Mouse (Mus musculus) central nervous system, embryonic 14 days (tissue): ENCODE data around the gene Arhgef16. TPM values are rescaled to one million over a fixed set of nuclear protein-coding genes. Genes with fewer than 3 reads are reported as not detected.

ENCODE experiments used
- polyA plus RNA-seq: library from polyadenylated mRNA; depleted of rRNA; stranded (reverse); fragments of >200 nt; gene quantifications from 2 replicates; pipeline ENCODE4 v1.2.3, GENCODE M21; 2012; rRNA removed

Gene Arhgef16
- 0.39 and 2.0 TPM in 2 replicates for polyA plus RNA-seq

DNA sequence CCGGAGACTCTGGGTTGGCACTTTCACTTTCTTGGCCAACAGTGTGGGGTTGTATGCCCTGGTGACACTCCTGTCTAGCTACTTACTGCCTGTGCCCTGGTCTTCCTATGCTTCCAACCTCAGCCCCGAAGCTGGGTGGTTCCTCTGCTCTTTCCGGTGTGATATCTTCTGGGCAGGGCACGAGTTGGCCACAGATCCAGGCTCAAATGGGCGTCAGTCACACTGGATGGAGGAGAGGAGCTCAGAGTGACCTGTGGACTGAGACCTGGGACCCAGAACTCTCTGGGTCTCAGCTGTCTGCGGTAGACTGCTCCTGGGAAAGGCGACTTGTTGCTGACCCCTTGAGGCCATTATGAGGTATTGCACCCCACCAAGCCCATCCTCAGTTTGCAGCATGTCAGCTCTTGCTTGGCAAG lies at the start of gene Arhgef16:
Arhgef16 (minus strand) TSS at position 211 of the 416 bp plus-strand sequence.

DNA sequence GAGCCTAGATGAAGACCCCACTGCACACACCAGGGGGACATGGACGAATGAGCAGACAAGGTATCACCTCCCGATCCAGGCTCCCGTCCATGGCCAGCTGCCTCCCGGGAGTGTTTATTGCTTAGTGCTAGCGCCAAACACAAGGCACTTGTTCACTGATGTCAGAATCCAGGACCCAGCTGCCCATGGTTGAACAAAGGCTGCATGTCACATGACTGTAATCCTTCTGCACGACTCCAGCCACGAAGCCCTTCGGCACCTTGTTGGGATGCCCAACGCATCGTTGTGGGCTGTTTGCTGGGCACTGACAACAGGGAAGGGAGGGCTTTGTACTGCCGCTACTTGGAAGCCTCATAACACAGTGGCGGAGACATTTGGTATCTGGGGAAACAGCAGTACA lies 34.3 kb upstream of the Arhgef16 start, which contains the start of gene B230104I21Rik:
B230104I21Rik (plus strand) TSS at position 367 of the 400 bp plus-strand sequence.

Other genes starting within 250 kb of the Arhgef16 start
- gene Trp73, start 161.5 kb downstream of the Arhgef16 start, polyA plus RNA-seq, result 3.1 and 5.3 TPM in 2 replicates
- gene Wrap73, start 159.3 kb downstream of the Arhgef16 start, polyA plus RNA-seq, result 50.5 and 59.0 TPM in 2 replicates
- gene Tprgl, start 141.0 kb downstream of the Arhgef16 start, polyA plus RNA-seq, result 122 and 127 TPM in 2 replicates
- 11.6 and 25.3 TPM in 2 replicates for gene Megf6, start 130.9 kb downstream of the Arhgef16 start, polyA plus RNA-seq
- gene B230104I21Rik, start 34.5 kb upstream of the Arhgef16 start, polyA plus RNA-seq, result 0.06 TPM in 1 of 2 replicates, not detected in the other